Mouse (Mus musculus): ENCODE results near the gene Scgb2b12. TPM values are rescaled to one million over a fixed set of nuclear protein-coding genes. Genes with fewer than 3 reads are reported as not detected.
"Not testable (repeated sequence)": the region's sequence is repeated elsewhere in the genome, so short reads cannot be mapped to it uniquely, and the experiment has no call there.

Gene Scgb2b12
- not detected for total RNA-seq (2021)

GRCm38 (mm10) chr7:32327145-32327544 lies at the start of gene Scgb2b12:
Gene Scgb2b12, minus strand, starts transcription at chr7:32327245.
- not testable (repeated sequence) for DNase-seq

- not testable (repeated sequence) for DNase-seq
These were observed 6.8 kb upstream of the Scgb2b12 start, which contains the start of gene Scgb1b12 for GRCm38 (mm10) chr7:32333882-32334281. Gene Scgb1b12, plus strand, starts transcription at chr7:32334182.

Other genes starting within 250 kb of the Scgb2b12 start
- not detected for gene Scgb1b10, start 226.4 kb downstream of the Scgb2b12 start, total RNA-seq (2021)
- not detected for gene Scgb2b11, start 116.1 kb downstream of the Scgb2b12 start, total RNA-seq (2021)
- not detected for gene Scgb1b11, start 104.4 kb downstream of the Scgb2b12 start, total RNA-seq (2021)
- not detected for gene Scgb1b12, start 6.9 kb upstream of the Scgb2b12 start, total RNA-seq (2021)
- gene Scgb1b29, start 114.3 kb upstream of the Scgb2b12 start, total RNA-seq (2021) = not detected

Data from layer of hippocampus, postnatal 36 days (tissue).